Mouse (Mus musculus) megakaryocyte progenitor cell, adult 5-6 weeks (primary cell): ENCODE data around the gene Slc16a11. TPM values are rescaled to one million over a fixed set of nuclear protein-coding genes. Genes with fewer than 3 reads are reported as not detected.
A peak's percentile ranks its signal among the peaks of the same experiment; 100 is the strongest.

Source experiments
- ATAC-seq: replicated peaks from 2 replicates; pipeline ENCODE4 v1.8.0; 2016; ENCODE audit warnings: mild to moderate bottlenecking, moderate TSS enrichment, inconsistent platforms; ENCODE audit not compliant: poor library complexity
- total RNA-seq, 2 experiments: library from RNA; stranded (forward) in 1 of 2; stranded (reverse) in 1 of 2; fragments of 157-497, 149-512 nt in 1 of 2; fragments of 200-1000 nt in 1 of 2; gene quantifications; 2 replicates each; pipeline versions ENCODE4 v1.2.3 to v1.2.4; 2015 to 2017

Slc16a11 gene
- total RNA-seq, 2 experiments from 2014 or later = not detected

GRCm38 (mm10) chr11:70225798-70226601 lies 13.4 kb downstream of the Slc16a11 start:
- no peak for ATAC-seq

- ATAC-seq = no peak
Observed at GRCm38 (mm10) chr11:70226602-70226890, 14.0 kb downstream of the Slc16a11 start.

- no peak for ATAC-seq
Observed at GRCm38 (mm10) chr11:70227126-70227525, 14.6 kb downstream of the Slc16a11 start.

GRCm38 (mm10) chr11:70227661-70228245 lies 15.2 kb downstream of the Slc16a11 start:
- ATAC-seq = no peak

GRCm38 (mm10) chr11:70228828-70229227 lies 16.3 kb downstream of the Slc16a11 start:
- peak; percentile 73 for ATAC-seq

- no peak for ATAC-seq
Observed at GRCm38 (mm10) chr11:70229260-70230010, 16.9 kb downstream of the Slc16a11 start, which contains the start of gene Bcl6b. Gene Bcl6b (minus strand): TSS chr11:70229798.

- ATAC-seq = peak; percentile 89
Observed at GRCm38 (mm10) chr11:70230239-70230727, 17.7 kb downstream of the Slc16a11 start.

GRCm38 (mm10) chr11:70232546-70232945 lies 20.0 kb downstream of the Slc16a11 start:
- ATAC-seq = no peak

- no peak for ATAC-seq
Observed at GRCm38 (mm10) chr11:70233016-70233415, 20.5 kb downstream of the Slc16a11 start.

- ATAC-seq = no peak
Observed at GRCm38 (mm10) chr11:70234037-70234436, 21.5 kb downstream of the Slc16a11 start.

- no peak for ATAC-seq
Observed at GRCm38 (mm10) chr11:70234497-70234896, 21.9 kb downstream of the Slc16a11 start.

GRCm38 (mm10) chr11:70235254-70235900 lies 22.8 kb downstream of the Slc16a11 start:
- ATAC-seq = no peak

GRCm38 (mm10) chr11:70236717-70237116 lies 24.2 kb downstream of the Slc16a11 start:
- ATAC-seq = no peak

- ATAC-seq = peak; percentile 88
Observed at GRCm38 (mm10) chr11:70237457-70238167, 25.1 kb downstream of the Slc16a11 start, which contains the start of gene 0610010K14Rik. Gene 0610010K14Rik (minus strand): TSS chr11:70237914.

GRCm38 (mm10) chr11:70238591-70239440 lies 26.3 kb downstream of the Slc16a11 start:
- ATAC-seq = no peak

- peak; percentile 21 for ATAC-seq
Observed at GRCm38 (mm10) chr11:70239541-70240279, 27.2 kb downstream of the Slc16a11 start, which contains the start of the genes Gm21988 and Rnasek. Gene Gm21988 (minus strand): TSS chr11:70239830. Gene Rnasek (minus strand): TSS chr11:70239842.

GRCm38 (mm10) chr11:70242591-70242990 lies 30.0 kb downstream of the Slc16a11 start:
- ATAC-seq = no peak

GRCm38 (mm10) chr11:70247136-70247845 lies 34.7 kb downstream of the Slc16a11 start:
- ATAC-seq = peak; percentile 84
